Mouse (Mus musculus) kidney, adult 8-10 months (tissue): ENCODE measurements at regions not wholly inside any gene's neighbourhood (a gene's known extent, or its start where the extent isn't known, plus 50 kb on each side); places are given as distances from the start of the nearest gene placed in this dataset.

ENCODE experiments used
- DNase-seq, 2 experiments: peaks; one replicate each; pipeline ENCODE4 v3.0.0; 2022

- peak in 1 of 2 experiments; percentile 12 for DNase-seq
Measured at GRCm38 (mm10) chr5:74767993-74768392, 65.3 kb upstream of the Lnx1 start.

GRCm38 (mm10) chr5:74766211-74766610 lies 63.5 kb upstream of the Lnx1 start:
- peak; percentile 7 to 24 for DNase-seq

DNA sequence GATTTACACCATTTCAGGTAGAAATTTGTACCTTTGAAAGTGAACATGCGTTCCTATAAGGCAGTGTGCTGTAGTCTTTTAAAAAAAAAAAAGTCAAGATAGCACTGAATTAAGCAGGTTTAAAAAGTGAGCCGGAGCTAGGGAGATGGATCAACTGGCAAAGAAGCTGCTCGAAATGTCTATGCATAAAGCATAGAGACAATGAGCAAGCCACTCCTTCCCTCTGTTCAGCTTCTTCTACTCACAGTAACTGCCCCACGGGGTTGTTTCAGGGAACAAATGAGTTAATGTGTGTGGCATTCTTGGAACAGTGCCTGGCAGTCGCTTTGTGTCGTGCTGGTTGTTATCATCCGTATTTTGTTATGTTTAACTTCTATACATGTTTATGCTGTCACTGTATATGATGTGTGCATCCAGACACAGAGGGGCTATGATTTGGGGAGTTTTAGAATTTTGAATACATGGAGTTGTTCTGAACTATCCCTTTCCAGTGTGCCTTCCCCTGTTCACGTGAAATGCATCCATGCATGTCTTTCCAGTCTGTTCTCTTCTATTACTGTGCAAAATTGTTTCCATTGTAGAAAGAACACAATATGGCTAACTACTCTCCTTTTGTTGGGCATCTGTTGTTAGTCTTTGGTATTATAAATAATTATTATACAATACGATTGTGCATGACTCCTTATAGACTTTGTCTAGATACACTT lies 62.5 kb upstream of the Lnx1 start:
- peak in 1 of 2 experiments; percentile 15 for DNase-seq

- no peak for DNase-seq
Measured at GRCm38 (mm10) chr5:74757557-74757956, 54.8 kb upstream of the Lnx1 start.

GRCm38 (mm10) chr5:74752961-74753360 lies 50.2 kb upstream of the Lnx1 start:
- DNase-seq: no peak
